Mouse (Mus musculus) embryonic stem cell, embryonic (primary cell): ENCODE results near the gene Icam4.

Experiments
- CTCF ChIA-PET, 4 experiments: fragments of 300-600 bp in 2 of 4; fragments of 350-600 bp in 2 of 4; sonication (Branson Sonifier 250); formaldehyde crosslinking; loops; one replicate each; lab custom pipeline; 2022; ENCODE audit warnings: inconsistent platforms in 2 of 4; lab: Charles Lee
- POLR2A ChIA-PET, 4 experiments: fragments of 300-600 bp in 2 of 4; fragments of 350-600 bp in 2 of 4; sonication (Branson Sonifier 250); formaldehyde crosslinking; loops; one replicate each; lab custom pipeline; 2022; ENCODE audit warnings: antibody characterized with exemption in 4 of 4, inconsistent platforms in 1 of 4; lab: Charles Lee

Gene Icam4

GRCm38 (mm10) chr9:21075625-21076024 is 46.5 kb downstream of the Icam4 start:
- POLR2A ChIA-PET = interaction anchor here in 3 of 4 experiments (0.9 to 15.2 kb wide), 13 partner anchors 10 to 60 kb away, joined by 3 to 353 read pairs (median 5); partner anchors contain the start of genes Gm38431 (in 3 of the 3), Raver1 (in 3 of the 3), Icam1 (in 1 of the 3) and Tyk2 (in 1 of the 3)
- CTCF ChIA-PET = no interaction called here
